Mouse (Mus musculus) forebrain, embryonic 13.5 days (tissue): ENCODE measurements around the gene Aqr. TPM values are rescaled to one million over a fixed set of nuclear protein-coding genes. Genes with fewer than 3 reads are reported as not detected.
A peak's percentile ranks its signal among the peaks of the same experiment; 100 is the strongest.

Experiments used
- ATAC-seq: fragments of 200-750 bp; cut with Nextera tagmentation; 2 replicates; pipeline ENCODE4 v1.8.0; 2017
- H3K27ac ChIP-seq: fragments of 300-500 bp; sonication (generic); 2 replicates; pipeline ENCODE4 v1.5.1; 2015; ENCODE audit warnings: inconsistent platforms, mild to moderate bottlenecking, moderate library complexity
- H3K27me3 ChIP-seq: fragments of 300-500 bp; sonication (generic); 2 replicates; pipeline ENCODE4 v1.6.1; 2015; ENCODE audit warnings: mild to moderate bottlenecking, inconsistent platforms
- H3K36me3 ChIP-seq: fragments of 300-500 bp; sonication (generic); 2 replicates; pipeline ENCODE4 v1.6.1; 2015; ENCODE audit warnings: mild to moderate bottlenecking, inconsistent platforms; ENCODE audit not compliant: poor library complexity, severe bottlenecking
- H3K4me1 ChIP-seq: fragments of 300-500 bp; sonication (generic); 2 replicates; pipeline ENCODE4 v1.6.1; 2015; ENCODE audit warnings: inconsistent platforms
- H3K4me2 ChIP-seq: fragments of 300-500 bp; sonication (generic); 2 replicates; pipeline ENCODE4 v1.6.1; 2015; ENCODE audit warnings: inconsistent platforms, mild to moderate bottlenecking, moderate library complexity
- H3K4me3 ChIP-seq: fragments of 300-500 bp; sonication (generic); 2 replicates; pipeline ENCODE4 v1.5.1; 2015; ENCODE audit warnings: mild to moderate bottlenecking, inconsistent platforms
- H3K9ac ChIP-seq: fragments of 300-500 bp; sonication (generic); 2 replicates; pipeline ENCODE4 v1.6.1; 2015; ENCODE audit warnings: mild to moderate bottlenecking, inconsistent platforms
- H3K9me3 ChIP-seq: fragments of 300-500 bp; sonication (generic); replicated peaks from 2 replicates; pipeline ENCODE4 v1.6.1; 2016; ENCODE audit warnings: inconsistent platforms
- WGBS: fragments of 180-500 bp; shearing (Covaris S2); methylation state at CpG from one replicate; pipeline ENCODE4 v1.1.7; 2015; 5-methylcytosine and 5-hydroxymethylcytosine counted together
- polyA plus RNA-seq: library from polyadenylated mRNA; unstranded; fragments of >200 nt; fragmentation: Nextera tagmentation; extraction: Ambion mirVana; gene quantifications from 2 replicates; pipeline ENCODE4 v1.2.1, GENCODE M21; 2015

The Aqr gene
- polyA plus RNA-seq, 1 experiment from 2014 or later, result 52.1 TPM

- 80% methylated on average over 1 of the region's 1 CpGs for WGBS
- no peak for ATAC-seq
- H3K4me3 ChIP-seq, result no peak overlapping the region
- H3K36me3 ChIP-seq, result peaks cover 27% of the 10 kb centered on the region
- H3K9me3 ChIP-seq, result no peaks in the 10 kb centered on the region
- no peaks in the 10 kb centered on the region for H3K4me1 ChIP-seq
- H3K27ac ChIP-seq, result no peak overlapping the region
- H3K4me2 ChIP-seq, result no peak overlapping the region
- H3K9ac ChIP-seq, result no peak overlapping the region
- H3K27me3 ChIP-seq, result no peaks in the 10 kb centered on the region
Observed at GRCm38 (mm10) chr2:114096570-114096969, 90.3 kb downstream of the Aqr start.

DNA sequence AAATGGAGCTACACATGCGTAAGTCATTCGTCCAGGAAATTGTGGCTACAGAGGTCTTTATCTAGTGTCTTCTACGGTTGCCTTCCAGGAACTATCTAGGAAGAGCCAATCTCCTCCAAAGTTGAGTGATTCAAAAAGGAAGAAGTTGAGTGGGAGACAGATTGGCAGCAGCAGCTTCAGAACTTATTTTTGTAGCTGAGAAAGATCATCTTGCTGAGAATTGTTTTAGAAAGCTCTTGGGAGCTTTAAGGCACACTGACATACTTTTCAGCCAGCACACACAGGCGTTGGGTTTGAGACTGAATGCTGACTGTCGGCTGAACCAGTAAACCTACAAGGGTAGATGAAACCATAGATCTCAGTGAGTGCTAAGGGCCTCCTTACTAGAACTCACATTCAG is 91.5 kb downstream of the Aqr start:
- Histone ChIP-seq H3K9me3 (no peaks in the 10 kb centered on the region), H3K4me2 (no peak overlapping the region), H3K27ac (no peak overlapping the region), H3K27me3 (no peaks in the 10 kb centered on the region), H3K4me1 (no peaks in the 10 kb centered on the region), H3K36me3 (peaks cover 16% of the 10 kb centered on the region), H3K9ac (no peak overlapping the region), H3K4me3 (no peak overlapping the region)
- WGBS, result 92% methylated on average over 5 of the region's 5 CpGs
- ATAC-seq, result no peak

DNA sequence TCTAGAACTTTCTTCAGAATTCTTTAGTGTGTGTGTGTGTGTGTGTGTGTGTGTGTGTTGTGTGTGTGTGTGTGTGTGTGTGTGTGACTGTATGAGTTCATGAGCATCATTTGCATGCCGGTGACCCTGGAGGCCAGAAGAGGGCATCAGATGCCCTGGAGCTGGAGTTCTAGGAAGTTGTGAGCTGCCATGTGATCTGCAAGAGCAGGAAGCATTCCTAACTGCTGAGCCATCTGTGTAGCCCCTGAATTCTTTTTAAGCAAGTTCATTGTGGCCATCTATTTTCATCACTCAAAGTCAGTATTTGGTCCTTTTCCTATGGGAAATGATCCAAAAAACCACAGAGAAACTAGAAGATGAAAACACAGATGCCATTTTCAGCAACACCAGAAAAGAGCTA is 92.1 kb downstream of the Aqr start:
- Histone ChIP-seq H3K27ac (no peak overlapping the region), H3K9me3 (no peaks in the 10 kb centered on the region), H3K4me2 (no peak overlapping the region), H3K4me3 (no peak overlapping the region), H3K9ac (no peak overlapping the region), H3K4me1 (no peaks in the 10 kb centered on the region), H3K27me3 (no peaks in the 10 kb centered on the region), H3K36me3 (peaks cover 9% of the 10 kb centered on the region)
- WGBS, result 100% methylated on average over 1 of the region's 1 CpGs
- ATAC-seq, result no peak

GRCm38 (mm10) chr2:114093577-114093976 is 93.2 kb downstream of the Aqr start:
- Histone ChIP-seq H3K4me2 (no peak overlapping the region), H3K9ac (no peak overlapping the region), H3K4me3 (no peak overlapping the region), H3K27ac (no peak overlapping the region), H3K36me3 (no peaks in the 10 kb centered on the region), H3K4me1 (no peaks in the 10 kb centered on the region), H3K27me3 (no peaks in the 10 kb centered on the region), H3K9me3 (no peaks in the 10 kb centered on the region)
- 83% methylated on average over 9 of the region's 9 CpGs for WGBS
- ATAC-seq, result peak; percentile 53; the same call in 1 of the 2 replicates

- no peak overlapping the region for H3K4me2 ChIP-seq
- no peaks in the 10 kb centered on the region for H3K4me1 ChIP-seq
- 86% methylated on average over 3 of the region's 3 CpGs for WGBS
- H3K27me3 ChIP-seq, result no peaks in the 10 kb centered on the region
- no peaks in the 10 kb centered on the region for H3K9me3 ChIP-seq
- H3K36me3 ChIP-seq, result no peaks in the 10 kb centered on the region
- H3K9ac ChIP-seq, result no peak overlapping the region
- H3K4me3 ChIP-seq, result no peak overlapping the region
- no peak overlapping the region for H3K27ac ChIP-seq
- ATAC-seq, result no peak
Observed at GRCm38 (mm10) chr2:114089862-114090261, 97.0 kb downstream of the Aqr start.

- no peak overlapping the region for H3K4me2 ChIP-seq
- H3K27me3 ChIP-seq, result no peaks in the 10 kb centered on the region
- H3K27ac ChIP-seq, result no peak overlapping the region
- ATAC-seq, result no peak
- H3K9me3 ChIP-seq, result no peaks in the 10 kb centered on the region
- 67% methylated on average over 1 of the region's 1 CpGs for WGBS
- no peak overlapping the region for H3K9ac ChIP-seq
- no peaks in the 10 kb centered on the region for H3K4me1 ChIP-seq
- H3K4me3 ChIP-seq, result no peak overlapping the region
- no peaks in the 10 kb centered on the region for H3K36me3 ChIP-seq
Observed at GRCm38 (mm10) chr2:114087271-114087670, 99.6 kb downstream of the Aqr start.

DNA sequence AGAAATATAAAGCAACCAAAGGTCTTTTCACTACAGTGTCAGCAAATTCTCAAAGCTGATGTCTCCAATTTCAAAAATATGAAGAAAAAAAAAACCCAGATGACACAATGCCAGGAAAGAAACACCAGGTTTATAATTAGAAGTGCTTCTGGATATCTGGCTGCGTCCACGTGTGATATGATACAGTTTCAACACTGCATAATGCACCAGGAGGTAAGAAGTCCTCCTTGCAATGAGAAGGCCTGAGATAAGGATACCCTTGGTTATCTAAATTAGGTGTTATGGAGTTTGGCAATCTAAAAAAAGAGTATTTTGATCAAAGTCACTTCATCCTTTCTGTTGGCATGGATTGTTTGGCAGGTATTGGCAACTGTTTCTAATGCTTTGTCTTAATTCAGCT is 114.9 kb downstream of the Aqr start:
- ATAC-seq, result no peak
- H3K9ac ChIP-seq, result no peak overlapping the region
- no peaks in the 10 kb centered on the region for H3K27me3 ChIP-seq
- H3K9me3 ChIP-seq, result no peaks in the 10 kb centered on the region
- no peaks in the 10 kb centered on the region for H3K4me1 ChIP-seq
- 83% methylated on average over 2 of the region's 2 CpGs for WGBS
- H3K4me3 ChIP-seq, result no peak overlapping the region
- no peaks in the 10 kb centered on the region for H3K36me3 ChIP-seq
- H3K27ac ChIP-seq, result no peak overlapping the region
- H3K4me2 ChIP-seq, result no peak overlapping the region

- Histone ChIP-seq H3K9me3 (no peaks in the 10 kb centered on the region), H3K27ac (no peak overlapping the region), H3K4me3 (no peak overlapping the region), H3K4me2 (no peak overlapping the region), H3K27me3 (no peaks in the 10 kb centered on the region), H3K4me1 (no peaks in the 10 kb centered on the region), H3K36me3 (no peaks in the 10 kb centered on the region), H3K9ac (no peak overlapping the region)
- ATAC-seq, result no peak
- WGBS, result 85% methylated on average over 3 of the region's 3 CpGs
Observed at GRCm38 (mm10) chr2:114066226-114066625, 120.6 kb downstream of the Aqr start.

DNA sequence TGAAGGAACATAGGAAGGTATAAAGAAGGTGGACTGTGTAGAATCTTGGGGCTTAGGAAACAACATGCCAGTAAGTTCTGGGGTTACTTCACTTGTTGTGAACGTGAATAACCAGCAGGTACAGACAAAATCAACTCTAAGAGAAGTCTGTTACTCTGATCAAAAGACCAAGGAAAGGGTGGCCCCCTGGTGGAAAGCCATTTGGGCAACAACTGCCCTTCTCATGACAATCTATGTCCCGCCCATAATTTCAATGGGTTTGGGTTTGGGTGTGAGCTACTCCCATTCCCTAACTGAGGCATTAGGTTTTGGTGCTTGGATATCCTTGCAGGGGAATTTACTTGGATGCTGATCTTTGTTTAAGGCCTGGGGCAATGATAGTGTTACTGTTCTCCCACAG is 122.8 kb downstream of the Aqr start:
- Histone ChIP-seq H3K9me3 (no peaks in the 10 kb centered on the region), H3K27ac (no peak overlapping the region), H3K27me3 (no peaks in the 10 kb centered on the region), H3K9ac (no peak overlapping the region), H3K4me1 (0 out of 2 replicates have a peak, but pooled peaks cover 3% of the 10 kb centered on the region), H3K4me3 (no peak overlapping the region), H3K4me2 (no peak overlapping the region), H3K36me3 (no peaks in the 10 kb centered on the region)
- 73% methylated on average over 2 of the region's 2 CpGs for WGBS
- no peak for ATAC-seq

DNA sequence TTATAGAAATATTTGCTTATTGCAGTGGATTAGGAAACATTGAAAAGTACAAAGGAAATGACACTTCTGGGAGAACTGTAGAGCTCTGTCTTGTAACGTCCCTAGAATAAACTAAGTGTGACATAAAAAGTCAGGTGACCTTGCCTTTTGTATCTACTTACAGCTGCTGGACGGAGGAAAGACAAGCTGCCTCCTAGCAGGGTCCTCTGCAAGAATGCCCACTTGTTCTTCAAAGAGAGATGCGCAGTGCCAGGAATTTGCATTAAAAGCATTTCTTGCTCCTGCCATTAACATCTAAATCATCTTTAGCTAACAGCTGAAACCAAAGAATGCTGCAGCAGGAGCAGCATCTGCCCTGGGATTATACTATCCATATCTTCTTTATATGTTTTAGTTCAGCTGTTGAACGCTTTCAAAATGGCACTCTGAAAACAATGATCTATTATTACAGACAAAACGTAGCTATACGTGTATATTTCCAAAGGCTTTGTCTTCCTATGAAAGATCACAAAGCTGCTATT is 126.7 kb downstream of the Aqr start:
- no peak overlapping the region for H3K27ac ChIP-seq
- peaks cover 11% of the 10 kb centered on the region; the same call in 1 of the 2 replicates for H3K4me1 ChIP-seq
- ATAC-seq, result no peak
- H3K9ac ChIP-seq, result no peak overlapping the region
- WGBS, result 52% methylated on average over 6 of the region's 6 CpGs
- H3K4me3 ChIP-seq, result no peak overlapping the region
- H3K4me2 ChIP-seq, result no peak overlapping the region
- H3K9me3 ChIP-seq, result no peaks in the 10 kb centered on the region
- H3K27me3 ChIP-seq, result no peaks in the 10 kb centered on the region
- H3K36me3 ChIP-seq, result no peaks in the 10 kb centered on the region

- Histone ChIP-seq H3K27ac (no peak overlapping the region), H3K4me1 (peaks cover 11% of the 10 kb centered on the region; the same call in 1 of the 2 replicates), H3K9me3 (no peaks in the 10 kb centered on the region), H3K27me3 (no peaks in the 10 kb centered on the region), H3K9ac (no peak overlapping the region), H3K4me2 (no peak overlapping the region), H3K36me3 (no peaks in the 10 kb centered on the region), H3K4me3 (no peak overlapping the region)
- WGBS, result 78% methylated on average over 1 of the region's 1 CpGs
- no peak for ATAC-seq
Observed at GRCm38 (mm10) chr2:114059608-114060007, 127.2 kb downstream of the Aqr start.

GRCm38 (mm10) chr2:114058226-114058796 is 128.5 kb downstream of the Aqr start:
- H3K9ac ChIP-seq, result no peak overlapping the region
- H3K27ac ChIP-seq, result no peak overlapping the region
- H3K36me3 ChIP-seq, result no peaks in the 10 kb centered on the region
- no peaks in the 10 kb centered on the region for H3K27me3 ChIP-seq
- no peak for ATAC-seq
- WGBS, result 94% methylated on average over 10 of the region's 10 CpGs
- no peaks in the 10 kb centered on the region for H3K9me3 ChIP-seq
- no peak overlapping the region for H3K4me3 ChIP-seq
- peaks cover 11% of the 10 kb centered on the region; the same call in 1 of the 2 replicates for H3K4me1 ChIP-seq
- H3K4me2 ChIP-seq, result no peak overlapping the region

DNA sequence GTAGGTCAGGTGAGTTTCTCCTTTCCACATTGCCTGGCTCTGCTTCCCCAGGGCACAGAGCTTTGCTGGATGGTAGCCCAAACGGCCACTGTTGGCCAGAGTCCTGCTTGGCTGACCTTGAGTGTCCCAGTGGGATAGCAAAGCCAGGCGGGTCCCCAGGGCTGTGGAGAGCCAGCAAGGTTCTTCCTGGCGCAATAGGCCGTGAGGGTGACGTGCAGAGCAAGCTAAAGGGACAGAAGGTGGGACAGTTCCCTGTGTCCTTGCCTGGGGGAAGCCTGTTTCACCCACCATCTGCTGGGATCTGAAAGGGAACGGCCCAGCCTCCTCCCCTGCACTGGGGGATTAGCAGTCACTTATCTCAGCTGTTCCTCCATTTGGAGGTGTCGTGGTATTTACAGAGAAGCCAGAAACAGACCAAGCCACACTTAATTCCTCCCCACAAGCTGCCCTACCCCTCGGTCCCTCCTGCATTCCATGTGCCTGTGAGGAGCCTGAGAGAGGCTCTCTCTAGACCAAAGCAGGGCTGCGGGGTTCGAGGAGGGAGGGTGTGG is 129.4 kb downstream of the Aqr start:
- Histone ChIP-seq H3K27ac (no peak overlapping the region), H3K4me2 (no peak overlapping the region)

More for the DNA sequence above, 129.4 kb downstream of the Aqr start:
- H3K9me3 ChIP-seq, result no peaks in the 10 kb centered on the region
- H3K4me3 ChIP-seq, result no peak overlapping the region
- no peaks in the 10 kb centered on the region for H3K27me3 ChIP-seq
- ATAC-seq, result peak; percentile 73
- H3K36me3 ChIP-seq, result no peaks in the 10 kb centered on the region
- no peak overlapping the region for H3K9ac ChIP-seq
- WGBS, result 18% methylated on average over 10 of the region's 10 CpGs
- peaks cover 11% of the 10 kb centered on the region; the same call in 1 of the 2 replicates for H3K4me1 ChIP-seq
